Mouse (Mus musculus): Measurements from ENCODE around the gene Ext2. TPM values are rescaled to one million over a fixed set of nuclear protein-coding genes. Genes with fewer than 3 reads are reported as not detected.

Gene Ext2
- polyA plus RNA-seq, 1 experiment from 2014 or later, result 70.8 TPM

GRCm38 (mm10) chr2:93737146-93737545 is 85.2 kb downstream of the Ext2 start:
- H3K36me3 ChIP-seq (ENCODE audit: control insufficient read depth, insufficient read depth, low read length), result peaks cover 19% of the 10 kb centered on the region
- no peaks in the 10 kb centered on the region for H3K27me3 ChIP-seq (ENCODE audit: control insufficient read depth, insufficient read depth, low read length)
- H3K4me2 ChIP-seq (ENCODE audit: low read length), result no peak overlapping the region
- H3K4me1 ChIP-seq (ENCODE audit: control insufficient read depth in 2 of 2, insufficient read depth in 2 of 2, low read length in 2 of 2), result peaks cover 9 to 10% of the 10 kb centered on the region in 2 experiments
- no peak overlapping the region for H3K27ac ChIP-seq (replicated peaks in 1 of 2; ENCODE audit: control insufficient read depth in 1 of 2, insufficient read depth in 1 of 2, low read depth in 2 of 2, low read length in 2 of 2)
- H3K9ac ChIP-seq (ENCODE audit: low read length), result no peak overlapping the region
- ATAC-seq (ENCODE audit: insufficient number of reproducible peaks, insufficient read depth, low FRiP score, low read depth), result no peak
- H3K4me3 ChIP-seq (ENCODE audit: control insufficient read depth in 1 of 2, insufficient read depth in 1 of 2, low read depth in 1 of 2, low read length in 2 of 2), result no peak overlapping the region
- H3K9me3 ChIP-seq (ENCODE audit: control insufficient read depth, low read length), result no peaks in the 10 kb centered on the region
- WGBS, result 81% methylated on average over 8 of the region's 8 CpGs

- Histone ChIP-seq H3K4me2 (ENCODE audit: low read length) (no peak overlapping the region), H3K4me3 (ENCODE audit: control insufficient read depth in 1 of 2, insufficient read depth in 1 of 2, low read depth in 1 of 2, low read length in 2 of 2) (no peak overlapping the region), H3K27ac (replicated peaks in 1 of 2; ENCODE audit: control insufficient read depth in 1 of 2, insufficient read depth in 1 of 2, low read depth in 2 of 2, low read length in 2 of 2) (no peak overlapping the region), H3K27me3 (ENCODE audit: control insufficient read depth, insufficient read depth, low read length) (no peaks in the 10 kb centered on the region), H3K36me3 (ENCODE audit: control insufficient read depth, insufficient read depth, low read length) (peaks cover 22% of the 10 kb centered on the region), H3K9me3 (ENCODE audit: control insufficient read depth, low read length) (no peaks in the 10 kb centered on the region), H3K4me1 (ENCODE audit: control insufficient read depth in 2 of 2, insufficient read depth in 2 of 2, low read length in 2 of 2) (peaks cover 9 to 10% of the 10 kb centered on the region in 2 experiments), H3K9ac (ENCODE audit: low read length) (no peak overlapping the region)
- ATAC-seq (ENCODE audit: insufficient number of reproducible peaks, insufficient read depth, low FRiP score, low read depth), result no peak
- WGBS, result 33% methylated on average over 7 of the region's 7 CpGs
Measured at GRCm38 (mm10) chr2:93732658-93733057, 89.7 kb downstream of the Ext2 start.

- H3K27ac ChIP-seq (replicated peaks in 1 of 2; ENCODE audit: control insufficient read depth in 1 of 2, insufficient read depth in 1 of 2, low read depth in 2 of 2, low read length in 2 of 2), result no peak overlapping the region
- H3K36me3 ChIP-seq (ENCODE audit: control insufficient read depth, insufficient read depth, low read length), result peaks cover 14% of the 10 kb centered on the region
- no peak overlapping the region for H3K4me3 ChIP-seq (ENCODE audit: control insufficient read depth in 1 of 2, insufficient read depth in 1 of 2, low read depth in 1 of 2, low read length in 2 of 2)
- H3K4me1 ChIP-seq (ENCODE audit: control insufficient read depth in 2 of 2, insufficient read depth in 2 of 2, low read length in 2 of 2), result peaks cover 9 to 10% of the 10 kb centered on the region in 2 experiments
- ATAC-seq (ENCODE audit: insufficient number of reproducible peaks, insufficient read depth, low FRiP score, low read depth), result no peak
- no peak overlapping the region for H3K9ac ChIP-seq (ENCODE audit: low read length)
- WGBS, result 60% methylated on average over 11 of the region's 11 CpGs
- H3K9me3 ChIP-seq (ENCODE audit: control insufficient read depth, low read length), result no peaks in the 10 kb centered on the region
- H3K27me3 ChIP-seq (ENCODE audit: control insufficient read depth, insufficient read depth, low read length), result no peaks in the 10 kb centered on the region
- H3K4me2 ChIP-seq (ENCODE audit: low read length), result no peak overlapping the region
Measured at GRCm38 (mm10) chr2:93729585-93729984, 92.8 kb downstream of the Ext2 start.

GRCm38 (mm10) chr2:93723138-93723744 is 99.1 kb downstream of the Ext2 start:
- H3K27ac ChIP-seq (replicated peaks in 1 of 2; ENCODE audit: control insufficient read depth in 1 of 2, insufficient read depth in 1 of 2, low read depth in 2 of 2, low read length in 2 of 2), result no peak overlapping the region
- no peak for ATAC-seq (ENCODE audit: insufficient number of reproducible peaks, insufficient read depth, low FRiP score, low read depth)
- no peaks in the 10 kb centered on the region for H3K9me3 ChIP-seq (ENCODE audit: control insufficient read depth, low read length)
- H3K27me3 ChIP-seq (ENCODE audit: control insufficient read depth, insufficient read depth, low read length), result no peaks in the 10 kb centered on the region
- WGBS, result 94% methylated on average over 2 of the region's 2 CpGs
- no peak overlapping the region for H3K4me3 ChIP-seq (ENCODE audit: control insufficient read depth in 1 of 2, insufficient read depth in 1 of 2, low read depth in 1 of 2, low read length in 2 of 2)
- H3K4me2 ChIP-seq (ENCODE audit: low read length), result no peak overlapping the region
- no peaks in the 10 kb centered on the region for H3K4me1 ChIP-seq (ENCODE audit: control insufficient read depth in 2 of 2, insufficient read depth in 2 of 2, low read length in 2 of 2)
- H3K9ac ChIP-seq (ENCODE audit: low read length), result no peak overlapping the region
- H3K36me3 ChIP-seq (ENCODE audit: control insufficient read depth, insufficient read depth, low read length), result no peaks in the 10 kb centered on the region

GRCm38 (mm10) chr2:93720956-93721355 is 101.4 kb downstream of the Ext2 start:
- Histone ChIP-seq H3K27me3 (ENCODE audit: control insufficient read depth, insufficient read depth, low read length) (no peaks in the 10 kb centered on the region), H3K36me3 (ENCODE audit: control insufficient read depth, insufficient read depth, low read length) (peaks cover 3% of the 10 kb centered on the region; the same call in 1 of the 2 replicates), H3K27ac (replicated peaks in 1 of 2; ENCODE audit: control insufficient read depth in 1 of 2, insufficient read depth in 1 of 2, low read depth in 2 of 2, low read length in 2 of 2) (no peak overlapping the region), H3K4me3 (ENCODE audit: control insufficient read depth in 1 of 2, insufficient read depth in 1 of 2, low read depth in 1 of 2, low read length in 2 of 2) (no peak overlapping the region), H3K9me3 (ENCODE audit: control insufficient read depth, low read length) (no peaks in the 10 kb centered on the region), H3K4me2 (ENCODE audit: low read length) (no peak overlapping the region), H3K4me1 (ENCODE audit: control insufficient read depth in 2 of 2, insufficient read depth in 2 of 2, low read length in 2 of 2) (peaks cover 10 to 12% of the 10 kb centered on the region in 2 experiments), H3K9ac (ENCODE audit: low read length) (no peak overlapping the region)
- WGBS, result 91% methylated on average over 1 of the region's 1 CpGs
- no peak for ATAC-seq (ENCODE audit: insufficient number of reproducible peaks, insufficient read depth, low FRiP score, low read depth)

- 81% methylated on average over 9 of the region's 9 CpGs for WGBS
- no peak for ATAC-seq (ENCODE audit: insufficient number of reproducible peaks, insufficient read depth, low FRiP score, low read depth)
Measured at GRCm38 (mm10) chr2:93719792-93720675, 102.3 kb downstream of the Ext2 start.

GRCm38 (mm10) chr2:93713267-93713666 is 109.1 kb downstream of the Ext2 start:
- Histone ChIP-seq H3K36me3 (ENCODE audit: control insufficient read depth, insufficient read depth, low read length) (peaks cover 7% of the 10 kb centered on the region; the same call in 1 of the 2 replicates), H3K4me3 (ENCODE audit: control insufficient read depth in 1 of 2, insufficient read depth in 1 of 2, low read depth in 1 of 2, low read length in 2 of 2) (no peak overlapping the region)
- no peak for ATAC-seq (ENCODE audit: insufficient number of reproducible peaks, insufficient read depth, low FRiP score, low read depth)

More at GRCm38 (mm10) chr2:93719792-93720675, 102.3 kb downstream of the Ext2 start:
- Histone ChIP-seq H3K4me1 (ENCODE audit: control insufficient read depth in 2 of 2, insufficient read depth in 2 of 2, low read length in 2 of 2) (peaks cover 12 to 13% of the 10 kb centered on the region in 2 experiments), H3K4me3 (ENCODE audit: control insufficient read depth in 1 of 2, insufficient read depth in 1 of 2, low read depth in 1 of 2, low read length in 2 of 2) (no peak overlapping the region), H3K4me2 (ENCODE audit: low read length) (no peak overlapping the region), H3K9ac (ENCODE audit: low read length) (no peak overlapping the region), H3K9me3 (ENCODE audit: control insufficient read depth, low read length) (no peaks in the 10 kb centered on the region), H3K27me3 (ENCODE audit: control insufficient read depth, insufficient read depth, low read length) (no peaks in the 10 kb centered on the region), H3K36me3 (ENCODE audit: control insufficient read depth, insufficient read depth, low read length) (peaks cover 3% of the 10 kb centered on the region; the same call in 1 of the 2 replicates), H3K27ac (replicated peaks in 1 of 2; ENCODE audit: control insufficient read depth in 1 of 2, insufficient read depth in 1 of 2, low read depth in 2 of 2, low read length in 2 of 2) (no peak overlapping the region)

More at GRCm38 (mm10) chr2:93713267-93713666, 109.1 kb downstream of the Ext2 start:
- peaks cover 12 to 13% of the 10 kb centered on the region in 2 experiments for H3K4me1 ChIP-seq (ENCODE audit: control insufficient read depth in 2 of 2, insufficient read depth in 2 of 2, low read length in 2 of 2)
- H3K9me3 ChIP-seq (ENCODE audit: control insufficient read depth, low read length), result no peaks in the 10 kb centered on the region
- H3K27me3 ChIP-seq (ENCODE audit: control insufficient read depth, insufficient read depth, low read length), result no peaks in the 10 kb centered on the region
- H3K9ac ChIP-seq (ENCODE audit: low read length), result no peak overlapping the region
- no peak overlapping the region for H3K27ac ChIP-seq (replicated peaks in 1 of 2; ENCODE audit: control insufficient read depth in 1 of 2, insufficient read depth in 1 of 2, low read depth in 2 of 2, low read length in 2 of 2)
- no peak overlapping the region for H3K4me2 ChIP-seq (ENCODE audit: low read length)
